Mouse (Mus musculus) heart, embryonic 16.5 days (tissue): ENCODE data around the gene Ppp4r4. TPM values are rescaled to one million over a fixed set of nuclear protein-coding genes. Genes with fewer than 3 reads are reported as not detected.
"Not testable (repeated sequence)": the region's sequence is repeated elsewhere in the genome, so short reads cannot be mapped to it uniquely, and the experiment has no call there.

ENCODE experiments used
- ATAC-seq: fragments of 200-750 bp; cut with Nextera tagmentation; replicated peaks from 2 replicates; pipeline ENCODE4 v1.8.0; 2017; ENCODE audit warnings: moderate number of reproducible peaks; ENCODE audit not compliant: insufficient read depth, low FRiP score; ENCODE audit errors: extremely low read depth
- H3K27ac ChIP-seq: fragments of 300-500 bp; sonication (generic); 2 replicates; pipeline ENCODE4 v1.5.1; 2014; ENCODE audit warnings: mild to moderate bottlenecking, low read length, control low read depth, moderate library complexity
- H3K27me3 ChIP-seq: fragments of 300-500 bp; sonication (generic); 2 replicates; pipeline ENCODE4 v1.6.1; 2014; ENCODE audit warnings: low read length, mixed read lengths; ENCODE audit not compliant: control insufficient read depth, insufficient read depth
- H3K36me3 ChIP-seq: fragments of 300-500 bp; sonication (generic); 2 replicates; pipeline ENCODE4 v1.6.1; 2014; ENCODE audit not compliant: control insufficient read depth, insufficient read depth
- H3K4me1 ChIP-seq: fragments of 300-500 bp; sonication (generic); 2 replicates; pipeline ENCODE4 v1.6.1; 2014; ENCODE audit warnings: low read length, mixed read lengths; ENCODE audit not compliant: control insufficient read depth, insufficient read depth
- H3K4me2 ChIP-seq: fragments of 300-500 bp; sonication (generic); 2 replicates; pipeline ENCODE4 v1.6.1; 2014; ENCODE audit warnings: low read depth, mild to moderate bottlenecking, control low read depth, low read length
- H3K4me3 ChIP-seq: fragments of 300-500 bp; sonication (generic); 2 replicates; pipeline ENCODE4 v1.5.1; 2014; ENCODE audit warnings: mild to moderate bottlenecking, control low read depth, low read length
- H3K9ac ChIP-seq: fragments of 300-500 bp; sonication (generic); 2 replicates; pipeline ENCODE4 v1.6.1; 2014; ENCODE audit warnings: low read length, control low read depth
- H3K9me3 ChIP-seq: fragments of 300-500 bp; sonication (generic); replicated peaks from 2 replicates; pipeline ENCODE4 v1.6.1; 2016; ENCODE audit warnings: low read length; ENCODE audit not compliant: control insufficient read depth
- WGBS: fragments of 180-500 bp; shearing (Covaris S2); extraction: QIAGEN DNeasy Blood & Tissue Kit; methylation state at CpG from one replicate; pipeline ENCODE4 v1.1.7; 2014; 5-methylcytosine and 5-hydroxymethylcytosine counted together
- polyA plus RNA-seq: library from polyadenylated mRNA; unstranded; fragments of >200 nt; fragmentation: Nextera tagmentation; extraction: Ambion mirVana; gene quantifications from 2 replicates; pipeline ENCODE4 v1.2.1, GENCODE M21; 2015

The Ppp4r4 gene
- polyA plus RNA-seq, 1 experiment from 2014 or later = 0.17 TPM

- 77% methylated on average over 5 of the region's 5 CpGs for WGBS
- no peak overlapping the region for H3K9ac ChIP-seq
- H3K4me1 ChIP-seq = no peaks in the 10 kb centered on the region
- no peaks in the 10 kb centered on the region for H3K36me3 ChIP-seq
- H3K9me3 ChIP-seq = no peaks in the 10 kb centered on the region
- H3K4me2 ChIP-seq = no peak overlapping the region
- ATAC-seq = no peak
- no peak overlapping the region for H3K27ac ChIP-seq
- no peaks in the 10 kb centered on the region for H3K27me3 ChIP-seq
- H3K4me3 ChIP-seq = no peak overlapping the region
Observed at GRCm38 (mm10) chr12:103660076-103660475, 128.0 kb downstream of the Ppp4r4 start.

- not testable (repeated sequence) for H3K9me3 ChIP-seq, H3K27ac ChIP-seq, H3K4me1 ChIP-seq, H3K9ac ChIP-seq, H3K36me3 ChIP-seq, H3K4me2 ChIP-seq, ATAC-seq, H3K27me3 ChIP-seq, H3K4me3 ChIP-seq
Observed at GRCm38 (mm10) chr12:103662053-103662452, 130.0 kb downstream of the Ppp4r4 start.

Other genes with a start within 250 kb of the Ppp4r4 start
- gene Fam181a, start 221.3 kb upstream of the Ppp4r4 start, polyA plus RNA-seq = not detected in 2 replicates
- 253 and 264 TPM in 2 replicates for gene Asb2, start 176.3 kb upstream of the Ppp4r4 start, polyA plus RNA-seq
- gene Otub2, start 143.6 kb upstream of the Ppp4r4 start, polyA plus RNA-seq = 9.9 and 11.7 TPM in 2 replicates
- gene 9330161L09Rik, start 124.5 kb upstream of the Ppp4r4 start, polyA plus RNA-seq = 0.15 and 0.38 TPM in 2 replicates
- 59.7 and 66.9 TPM in 2 replicates for gene Ddx24, start 106.5 kb upstream of the Ppp4r4 start, polyA plus RNA-seq
- 43.2 and 48.3 TPM in 2 replicates for gene Ifi27, start 98.1 kb upstream of the Ppp4r4 start, polyA plus RNA-seq
- 11.6 and 17.8 TPM in 2 replicates for gene Ifi27l2a, start 88.6 kb upstream of the Ppp4r4 start, polyA plus RNA-seq
- gene Ifi27l2b, start 75.1 kb upstream of the Ppp4r4 start, polyA plus RNA-seq = 0.17 and 0.38 TPM in 2 replicates
- gene Serpina10, start 99.2 kb downstream of the Ppp4r4 start, polyA plus RNA-seq = 0.10 TPM in 1 of 2 replicates, not detected in the other
- 1.2 and 1.7 TPM in 2 replicates for gene Serpina6, start 124.9 kb downstream of the Ppp4r4 start, polyA plus RNA-seq
- gene Serpina16, start 143.9 kb downstream of the Ppp4r4 start, polyA plus RNA-seq = not detected in 2 replicates
- not detected in 2 replicates for gene Serpina1f, start 163.2 kb downstream of the Ppp4r4 start, polyA plus RNA-seq
- gene Serpina1d, start 241.3 kb downstream of the Ppp4r4 start, polyA plus RNA-seq = 0.35 and 0.43 TPM in 2 replicates